In the genomic region with DNA sequence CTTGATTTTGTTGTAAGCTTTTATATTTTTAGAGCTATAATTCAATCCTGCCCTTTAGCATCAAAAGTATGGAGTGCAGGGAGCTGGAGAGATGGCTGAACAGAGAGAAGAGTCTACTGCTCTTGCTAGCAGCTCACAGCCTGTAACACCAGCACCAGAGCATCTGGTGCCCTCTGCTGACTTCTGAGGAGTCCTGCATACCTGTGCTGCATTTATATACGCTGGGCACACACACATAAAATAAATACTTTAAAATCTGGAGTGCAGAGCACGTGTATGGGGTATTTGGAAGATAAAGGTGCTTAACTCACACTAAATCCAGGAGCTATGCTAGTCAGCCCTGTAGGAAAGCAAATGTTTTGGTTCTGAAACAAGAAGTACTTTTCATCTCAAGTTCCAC, we compare ENCODE assay signal across 12 mouse cellular contexts. TPM values are rescaled to one million over a fixed set of nuclear protein-coding genes. Genes with fewer than 3 reads are reported as not detected.
A peak's percentile ranks its signal among the peaks of the same experiment; 100 is the strongest.
DNase-seq lines count a peak whose midpoint lies in the region; ATAC-seq and TF ChIP-seq lines count a peak whose summit lies in the region.
"Had no signal": no experiment of that assay in that cellular context is flagged by ENCODE, and none has a peak within 500 bp of the region (broad histone marks: within the 10 kb centered on the region; RNA-seq: fewer than 3 reads in every experiment).

No protein-coding gene starts in this region.

- H3K36me3 ChIP-seq in heart, postnatal 0 days (replicated peaks; ENCODE audit: control insufficient read depth, insufficient read depth, low read length), result no peaks in the 10 kb centered on the region
- no peaks in the 10 kb centered on the region for H3K36me3 ChIP-seq in midbrain, embryonic 14.5 days (ENCODE audit: control insufficient read depth, insufficient read depth, low read length)
- no peaks in the 10 kb centered on the region for H3K36me3 ChIP-seq in midbrain, embryonic 11.5 days (ENCODE audit: control insufficient read depth, insufficient read depth, low read length)
- H3K36me3 ChIP-seq: limb, embryonic 12.5 days had no signal

- TF ChIP-seq EP300 in heart, postnatal 0 days (IDR thresholded peaks at IDR 0.05; ENCODE audit: low read depth), result no peak

- no peaks in the 10 kb centered on the region for H3K9me3 ChIP-seq in heart, postnatal 0 days (replicated peaks; ENCODE audit: control insufficient read depth, low read length)
- no peaks in the 10 kb centered on the region for H3K9me3 ChIP-seq in midbrain, embryonic 14.5 days (ENCODE audit: control insufficient read depth, low read length)
- H3K9me3 ChIP-seq in midbrain, embryonic 11.5 days (ENCODE audit: control insufficient read depth, low read length), result no peaks in the 10 kb centered on the region
- H3K9me3 ChIP-seq: limb, embryonic 12.5 days had no signal

- DNase-seq in heart, postnatal 0 days (ENCODE audit: low spot score), result peak; percentile 40
- DNase-seq in heart, adult 8-10 months (ENCODE audit: low spot score), result no peak
- peak; percentile 58 for DNase-seq in midbrain, embryonic 14.5 days
- no peak for DNase-seq in midbrain, embryonic 11.5 days (ENCODE audit: low spot score, missing footprints)
- DNase-seq in brain, embryonic 14.5 days (ENCODE audit: low read depth), result peak; percentile 52
- no peak for DNase-seq in left cerebral cortex, adult 9 months (ENCODE audit: low spot score in 2 of 2)
- no peak for DNase-seq in cerebellum, adult 11-12 months
- DNase-seq: adrenal gland, postnatal 25 days; cerebellum, postnatal 36 days; kidney, postnatal 25 days had no signal

- WGBS in heart, postnatal 0 days, result 45% methylated on average over 2 of the region's 2 CpGs
- WGBS in midbrain, embryonic 14.5 days, result 58% methylated on average over 2 of the region's 2 CpGs
- 52% methylated on average over 2 of the region's 2 CpGs for WGBS in midbrain, embryonic 11.5 days

- H3K9ac ChIP-seq in heart, postnatal 0 days (replicated peaks; ENCODE audit: low read depth, low read length), result no peak overlapping the region
- no peak overlapping the region for H3K9ac ChIP-seq in midbrain, embryonic 14.5 days (replicated peaks; ENCODE audit: low read length)
- H3K9ac ChIP-seq in midbrain, embryonic 11.5 days (ENCODE audit: low read length), result no peak overlapping the region
- H3K9ac ChIP-seq: limb, embryonic 12.5 days had no signal

- no peak overlapping the region for H3K4me2 ChIP-seq in heart, postnatal 0 days (ENCODE audit: low read depth, low read length)
- H3K4me2 ChIP-seq in midbrain, embryonic 14.5 days (ENCODE audit: low read length), result no peak overlapping the region
- H3K4me2 ChIP-seq in midbrain, embryonic 11.5 days, result no peak overlapping the region
- H3K4me2 ChIP-seq: limb, embryonic 12.5 days had no signal

- TF ChIP-seq CTCF in heart, postnatal 0 days (IDR thresholded peaks at IDR 0.05; ENCODE audit: low read depth), result peak; percentile 68
- peak; percentile 51; the same call in 1 of the 2 replicates for TF ChIP-seq CTCF in brain, embryonic 14.5 days (IDR thresholded peaks at IDR 0.05; ENCODE audit: borderline replicate concordance, extremely low read depth, insufficient read depth, insufficient read length)

- H3K27ac ChIP-seq in heart, postnatal 0 days (ENCODE audit: low read depth), result no peak overlapping the region
- no peak overlapping the region for H3K27ac ChIP-seq in midbrain, embryonic 14.5 days (replicated peaks; ENCODE audit: low read depth, low read length)
- H3K27ac ChIP-seq in midbrain, embryonic 11.5 days (ENCODE audit: low read depth, low read length), result no peak overlapping the region
- H3K27ac ChIP-seq: limb, embryonic 12.5 days had no signal

- H3K4me1 ChIP-seq in heart, postnatal 0 days (ENCODE audit: control insufficient read depth, insufficient read depth), result peaks cover 8% of the 10 kb centered on the region; the same call in 1 of the 2 replicates
- H3K4me1 ChIP-seq in midbrain, embryonic 14.5 days (ENCODE audit: control insufficient read depth, insufficient read depth, low read length), result peaks cover 5% of the 10 kb centered on the region
- H3K4me1 ChIP-seq in midbrain, embryonic 11.5 days (ENCODE audit: control insufficient read depth, insufficient read depth, low read length), result peaks cover 12% of the 10 kb centered on the region

- no peaks in the 10 kb centered on the region for H3K27me3 ChIP-seq in heart, postnatal 0 days (ENCODE audit: control insufficient read depth, insufficient read depth, low read length)
- no peaks in the 10 kb centered on the region for H3K27me3 ChIP-seq in midbrain, embryonic 14.5 days (ENCODE audit: control insufficient read depth, insufficient read depth, low read length)
- no peaks in the 10 kb centered on the region for H3K27me3 ChIP-seq in midbrain, embryonic 11.5 days (ENCODE audit: control insufficient read depth, insufficient read depth, low read length)
- H3K27me3 ChIP-seq: limb, embryonic 12.5 days had no signal

- TF ChIP-seq POLR2A in brain, embryonic 14.5 days (IDR thresholded peaks at IDR 0.05; ENCODE audit: borderline replicate concordance, extremely low read depth, insufficient read depth, insufficient read length, poor library complexity, severe bottlenecking), result no peak

- ATAC-seq in heart, postnatal 0 days (ENCODE audit: insufficient read depth, low read depth), result no peak
- ATAC-seq in midbrain, embryonic 14.5 days (ENCODE audit: low FRiP score, low TSS enrichment), result no peak
- ATAC-seq in midbrain, embryonic 11.5 days (ENCODE audit: low FRiP score), result no peak
- ATAC-seq in megakaryocyte progenitor cell, adult 5-6 weeks (replicated peaks; ENCODE audit: poor library complexity), result peak; percentile 56; the same call in 1 of the 2 replicates

- no peak overlapping the region for H3K4me3 ChIP-seq in heart, postnatal 0 days (ENCODE audit: low read depth, low read length)
- no peak overlapping the region for H3K4me3 ChIP-seq in midbrain, embryonic 14.5 days (replicated peaks; ENCODE audit: low read depth, low read length)
- H3K4me3 ChIP-seq in midbrain, embryonic 11.5 days (ENCODE audit: low read depth, low read length), result no peak overlapping the region
- H3K4me3 ChIP-seq: limb, embryonic 12.5 days had no signal

RNA-seq across cellular contexts. Expression of gene Myo7a, which starts 33.0 kb away (rescaled TPM):
- total RNA-seq in heart, postnatal 0 days (2014; rRNA removed; ENCODE audit: low replicate concordance), result 7.1 and 20.0 TPM in 2 replicates
- polyA plus RNA-seq in heart, postnatal 0 days (2015; fragmentation: Nextera tagmentation; extraction: Ambion mirVana), result 3.6 and 3.7 TPM in 2 replicates
- 1 to 10 TPM; 3.6 to 4.7 (median 4.3) TPM for total RNA-seq in heart, adult 8-10 months (2022)
- polyA plus RNA-seq in midbrain, embryonic 14.5 days (2014; fragmentation: Nextera tagmentation; extraction: Ambion mirVana), result 20.3 and 21.0 TPM in 2 replicates
- 10.1 and 11.1 TPM in 2 replicates for polyA plus RNA-seq in midbrain, embryonic 11.5 days (2014; fragmentation: Nextera tagmentation; extraction: Ambion mirVana)
- polyA plus RNA-seq in brain, embryonic 14.5 days (2012; rRNA removed), result 25.9 and 42.1 TPM in 2 replicates
- 16.0 and 17.1 TPM in 2 replicates for total RNA-seq in megakaryocyte progenitor cell, adult 5-6 weeks (2015)
- 22.0 and 29.0 TPM in 2 replicates for total RNA-seq in megakaryocyte progenitor cell, adult 5-6 weeks (2017)

RNA-seq across cellular contexts. Expression of gene Omp, which starts 59.0 kb away (rescaled TPM):
- 0.39 TPM in 1 of 2 replicates, not detected in the other for total RNA-seq in heart, postnatal 0 days (2014; rRNA removed; ENCODE audit: low replicate concordance)
- polyA plus RNA-seq in heart, postnatal 0 days (2015; fragmentation: Nextera tagmentation; extraction: Ambion mirVana), result 0.05 TPM in 1 of 2 replicates, not detected in the other
- under 1 TPM in 3 of 4 experiments, not detected in 1; 0.16 to 0.24 (median 0.20) TPM for total RNA-seq in heart, adult 8-10 months (2022)
- polyA plus RNA-seq in midbrain, embryonic 14.5 days (2014; fragmentation: Nextera tagmentation; extraction: Ambion mirVana), result 0.29 and 0.43 TPM in 2 replicates
- 0.18 and 0.23 TPM in 2 replicates for polyA plus RNA-seq in midbrain, embryonic 11.5 days (2014; fragmentation: Nextera tagmentation; extraction: Ambion mirVana)
- polyA plus RNA-seq in brain, embryonic 14.5 days (2012; rRNA removed), result 0.18 and 0.33 TPM in 2 replicates
- total RNA-seq in megakaryocyte progenitor cell, adult 5-6 weeks (2015), result 0.25 and 0.32 TPM in 2 replicates
- total RNA-seq in megakaryocyte progenitor cell, adult 5-6 weeks (2017), result 0.12 TPM in 1 of 2 replicates, not detected in the other

Comparison
In these comparisons a context has a peak if more than half of its experiments do, and no peak if none do; other contexts are left out.
1. DNase-seq: peak in heart, postnatal 0 days (single experiment), midbrain, embryonic 14.5 days (single experiment) and brain, embryonic 14.5 days (single experiment); none in heart, adult 8-10 months (single experiment), midbrain, embryonic 11.5 days (single experiment), left cerebral cortex, adult 9 months (0 of 2) and cerebellum, adult 11-12 months (single experiment).